Mouse (Mus musculus): ENCODE measurements around the gene Manf.

DNA sequence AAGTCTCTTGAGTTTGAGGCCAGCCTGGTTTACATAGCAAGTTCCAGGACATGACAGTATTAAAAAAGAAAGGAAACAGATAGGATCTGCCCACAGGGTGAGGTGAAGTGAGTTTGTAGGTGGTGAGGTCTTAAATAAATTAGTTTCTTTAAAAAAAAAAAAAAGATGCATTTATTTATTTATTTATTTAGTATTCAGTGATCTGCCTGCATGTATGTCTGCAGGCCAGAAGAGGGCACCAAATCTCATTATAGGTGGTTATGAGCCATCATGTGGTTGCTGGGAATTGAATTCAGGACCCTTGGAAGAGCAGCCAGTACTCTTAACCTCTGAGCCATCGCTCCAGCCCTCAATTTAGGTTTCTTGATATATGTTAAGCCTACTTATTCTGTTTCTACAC is 51.2 kb downstream of the Manf start:
- TF ChIP-seq CHD1 (IDR thresholded peaks at IDR 0.05; ENCODE audit: low read depth, low read length) (no peak), USF1 (IDR thresholded peaks at IDR 0.05; ENCODE audit: low read depth, low read length) (no peak), PAX5 (IDR thresholded peaks at IDR 0.05; ENCODE audit: low read length) (no peak), POLR2A (IDR thresholded peaks at IDR 0.05; ENCODE audit: low read depth, low read length) (no peak), USF2 (conservative IDR thresholded peaks at IDR 0.05; ENCODE audit: low read depth, low read length) (no peak), TCF12 (IDR thresholded peaks at IDR 0.05; ENCODE audit: low read depth, low read length) (no peak), ZNF384 (IDR thresholded peaks at IDR 0.05; ENCODE audit: low read depth, low read length) (peak; percentile 46; the same call in 1 of the 2 replicates), MAFK (IDR thresholded peaks at IDR 0.05; ENCODE audit: insufficient replicate concordance, low read length) (no peak), ZMIZ1 (IDR thresholded peaks at IDR 0.05; ENCODE audit: low read depth, low read length) (no peak), EP300 (IDR thresholded peaks at IDR 0.05; ENCODE audit: low read length) (no peak), CTCF (conservative IDR thresholded peaks at IDR 0.05 in 1 of 2, IDR thresholded peaks at IDR 0.05 in 1 of 2; ENCODE audit: low read depth in 2 of 2, low read length in 2 of 2) (peak in 1 of 2 experiments; percentile 29; a peak in 1 of 4 replicates), TBP (conservative IDR thresholded peaks at IDR 0.05; ENCODE audit: low read depth, low read length) (no peak), GABPA (IDR thresholded peaks at IDR 0.05; ENCODE audit: insufficient replicate concordance, low read depth, low read length) (no peak)

Data from CH12.LX (cell line).